Mouse (Mus musculus) common myeloid progenitor, adult 5-6 weeks (primary cell): ENCODE data around the gene Kdm4d. TPM values are rescaled to one million over a fixed set of nuclear protein-coding genes. Genes with fewer than 3 reads are reported as not detected.

Source experiments
- ATAC-seq: replicated peaks from 2 replicates; pipeline ENCODE4 v1.8.0; 2016; ENCODE audit warnings: low read depth, mild to moderate bottlenecking, moderate TSS enrichment, inconsistent platforms; ENCODE audit not compliant: poor library complexity, severe bottlenecking
- total RNA-seq: library from RNA; stranded (forward); fragments of 200-1000, 187-1606 nt; gene quantifications from 2 replicates; pipeline ENCODE4 v1.2.3, GENCODE M21; 2017

Kdm4d gene
- 0.69 TPM in 1 of 2 replicates, not detected in the other for total RNA-seq

DNA sequence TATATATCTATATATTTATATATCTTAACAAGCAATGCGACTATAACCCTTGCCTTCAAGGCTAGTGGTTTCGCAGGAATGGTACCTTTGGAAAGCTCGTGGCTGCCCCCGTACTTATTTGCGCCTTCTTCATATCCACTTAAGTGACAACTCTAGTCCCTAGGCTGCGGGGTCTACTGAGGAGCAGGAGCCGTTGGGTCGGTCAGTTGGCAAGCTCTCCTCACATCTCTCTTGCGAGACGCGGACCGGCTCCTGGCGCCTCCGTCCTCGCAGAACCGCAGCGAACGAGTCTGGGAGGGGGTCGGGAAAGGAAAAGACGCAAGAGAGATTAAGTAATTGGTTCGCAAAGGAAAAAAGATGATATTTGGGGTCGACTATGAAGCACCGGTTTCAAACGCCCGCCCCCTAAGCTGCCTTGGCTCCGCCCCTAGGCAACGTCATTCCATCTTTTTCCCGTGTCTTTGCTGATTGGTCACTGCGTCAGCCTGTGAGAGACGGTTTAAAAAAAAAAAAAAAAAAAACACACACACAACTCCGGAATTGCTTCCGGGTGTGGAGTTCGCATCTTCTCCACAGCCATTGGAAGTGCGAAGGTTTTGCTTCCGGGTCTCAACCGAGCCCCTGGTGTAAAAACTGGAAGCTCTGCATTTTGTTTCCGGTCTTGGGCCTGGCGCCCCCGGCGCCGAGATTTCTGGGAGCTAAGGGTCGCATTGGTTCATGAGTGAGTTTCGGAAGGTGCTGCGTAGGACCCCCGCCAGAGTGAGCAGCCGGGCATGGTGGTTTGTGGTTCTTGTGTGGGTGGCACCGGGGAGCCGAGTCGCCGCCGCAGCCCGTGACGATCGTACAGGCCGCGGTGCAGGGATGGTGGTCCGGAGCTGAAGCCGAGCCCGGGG is at the start of gene Kdm4d, which contains the start of gene Cwc15:
Gene Kdm4d (minus strand): TSS at position 460 of the 893 bp plus-strand sequence.
Gene Cwc15 (plus strand): TSS at position 595 of the 893 bp plus-strand sequence.
- peak; percentile 94 for ATAC-seq

DNA sequence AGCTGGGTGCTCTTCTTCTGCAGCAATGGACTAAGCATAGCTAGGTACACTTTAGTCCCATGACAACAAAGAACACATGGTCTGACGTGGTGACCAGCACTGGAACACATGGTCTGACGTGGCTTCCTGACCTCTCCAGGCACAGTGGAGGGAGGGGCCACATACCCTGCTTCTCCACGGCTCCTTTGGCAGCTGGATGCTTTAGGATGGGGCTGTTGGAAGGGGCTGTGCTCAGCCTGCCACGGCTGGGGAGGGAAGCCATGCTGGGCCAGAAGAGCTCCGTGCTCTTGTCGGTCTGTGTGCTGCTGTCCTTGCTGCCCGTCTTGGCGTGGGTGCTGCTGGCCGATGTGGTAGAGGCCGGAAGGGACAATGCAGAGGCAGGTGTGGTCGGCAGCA is 48.1 kb upstream of the Kdm4d start:
- ATAC-seq, result no peak

DNA sequence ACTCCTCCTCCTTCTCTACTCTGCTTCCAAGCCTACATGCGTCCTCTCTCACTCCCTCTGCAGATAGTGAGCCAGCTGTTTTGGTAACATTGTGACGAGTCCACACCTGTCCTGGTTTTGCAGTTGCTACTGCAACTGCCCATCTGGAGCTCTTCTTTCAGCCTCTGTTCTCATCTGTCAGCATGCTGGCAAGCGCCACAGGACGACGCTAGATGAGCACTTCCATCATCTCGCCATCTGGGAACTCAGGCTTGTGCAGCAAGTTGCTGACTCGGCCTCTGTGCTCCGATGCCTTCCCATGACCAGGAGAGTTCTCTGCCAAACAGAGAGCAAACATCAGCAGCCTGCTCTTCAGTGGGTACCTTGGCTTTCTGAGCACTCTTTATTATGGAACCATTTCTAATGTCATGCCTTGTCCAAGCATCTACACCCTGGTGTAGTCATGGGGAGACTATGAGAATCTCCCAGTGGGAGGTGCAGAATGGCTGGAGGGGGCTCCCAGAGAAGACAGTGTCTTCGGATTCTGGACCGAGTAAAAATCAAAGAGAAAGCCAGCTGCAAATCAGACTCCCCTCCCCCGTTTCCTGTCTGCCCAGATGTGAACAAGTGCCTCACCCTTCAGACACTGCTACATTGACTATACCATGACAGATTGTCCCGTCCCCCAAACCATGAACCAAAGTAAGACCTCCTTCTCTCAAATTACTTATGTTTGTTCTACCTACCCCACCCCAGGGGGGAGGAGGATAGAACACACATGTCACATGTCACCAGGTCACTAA is 47.5 kb upstream of the Kdm4d start:
- no peak for ATAC-seq

- ATAC-seq, result no peak
Measured at GRCm38 (mm10) chr9:14544034-14544757, 43.9 kb upstream of the Kdm4d start.

DNA sequence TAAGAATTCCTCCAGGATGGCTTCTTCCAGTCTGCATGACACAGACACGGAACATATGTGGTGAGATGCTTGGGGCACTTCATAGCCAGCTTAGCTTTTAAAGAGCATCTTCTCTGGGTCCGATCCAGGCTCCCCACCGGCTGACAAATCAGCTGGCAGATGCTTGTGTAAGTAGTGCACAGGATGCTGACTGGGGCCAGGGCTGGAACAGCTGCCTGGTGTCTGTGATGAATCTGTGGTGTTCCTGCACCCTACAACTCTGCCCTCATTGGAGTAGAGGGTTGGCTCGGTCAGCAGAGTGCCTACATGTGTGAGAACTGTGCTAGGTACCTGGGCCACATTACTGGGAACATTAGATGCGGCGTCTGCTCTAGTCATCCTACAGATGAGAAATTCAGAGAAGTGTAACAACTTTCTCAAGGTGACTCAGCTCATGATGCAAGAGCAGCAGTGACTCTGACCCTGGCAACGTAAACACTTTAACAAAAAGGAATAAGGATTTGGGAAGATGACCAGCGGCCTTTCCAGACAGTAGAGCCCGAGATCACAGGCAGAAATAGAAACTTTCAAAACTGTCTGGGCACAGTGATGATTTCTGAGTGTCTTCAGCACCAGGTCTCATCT is 34.7 kb upstream of the Kdm4d start:
- no peak for ATAC-seq

DNA sequence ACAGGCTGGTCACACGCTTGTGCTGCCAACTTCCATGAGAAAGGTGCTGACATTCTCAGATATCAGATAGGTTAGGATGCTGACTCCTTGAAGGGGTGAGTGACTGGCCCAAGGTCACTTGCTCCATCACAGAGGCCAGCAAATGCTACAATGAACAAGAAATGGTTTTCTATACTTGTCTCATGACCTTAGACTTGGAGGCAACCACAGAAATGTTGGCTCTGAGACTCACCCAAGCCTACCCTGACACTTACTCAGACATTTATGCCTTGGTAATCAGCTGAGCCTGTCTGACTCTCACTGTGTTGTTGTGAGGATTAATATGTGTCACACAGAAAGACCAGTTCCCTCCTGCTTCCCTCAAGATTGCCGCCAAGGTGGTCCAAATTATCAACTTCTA is 33.4 kb upstream of the Kdm4d start:
- no peak for ATAC-seq

GRCm38 (mm10) chr9:14532283-14532682 is 32.0 kb upstream of the Kdm4d start:
- no peak for ATAC-seq

DNA sequence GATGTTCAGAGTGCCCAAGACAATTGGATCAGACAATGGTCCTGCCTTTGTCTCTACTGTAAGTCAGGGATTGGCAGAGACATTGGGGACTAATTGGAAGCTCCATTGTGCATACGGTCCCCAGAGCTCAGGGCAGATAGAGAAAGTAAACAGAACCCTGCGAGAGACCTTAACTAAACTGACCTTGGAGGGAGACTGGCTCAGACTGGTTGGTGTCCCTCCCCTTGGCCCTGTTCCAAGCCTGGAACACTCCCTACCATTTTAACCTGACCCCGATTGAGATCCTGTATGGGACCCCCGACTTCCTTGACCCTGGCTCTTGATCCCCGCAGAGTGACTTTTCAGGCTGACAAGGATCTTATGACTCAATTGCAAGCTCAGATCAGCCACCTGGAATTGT is 29.7 kb upstream of the Kdm4d start:
- no peak for ATAC-seq

GRCm38 (mm10) chr9:14523408-14524043 is 23.2 kb upstream of the Kdm4d start:
- ATAC-seq, result peak; percentile 91

DNA sequence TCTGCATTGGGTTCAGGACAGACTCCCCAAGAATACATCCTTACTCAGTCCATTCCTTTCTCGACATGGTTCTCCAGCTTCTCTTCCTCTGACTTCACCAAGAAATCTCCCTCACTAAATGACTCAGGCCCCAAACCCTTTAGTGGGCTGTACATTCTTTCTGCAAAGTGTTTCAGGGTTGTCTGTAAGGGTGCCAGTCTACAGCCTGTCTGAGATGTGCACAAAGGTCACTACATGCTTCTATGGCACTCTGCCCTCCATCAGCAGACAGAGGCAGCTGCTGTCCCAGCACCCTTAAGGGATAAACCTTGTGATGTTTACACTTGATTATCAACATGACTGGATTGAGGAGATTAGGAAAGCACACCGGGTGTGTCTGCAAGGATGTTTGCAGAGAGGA is 21.4 kb upstream of the Kdm4d start:
- ATAC-seq, result no peak

GRCm38 (mm10) chr9:14520971-14521670 is 20.8 kb upstream of the Kdm4d start:
- ATAC-seq, result peak; percentile 64

DNA sequence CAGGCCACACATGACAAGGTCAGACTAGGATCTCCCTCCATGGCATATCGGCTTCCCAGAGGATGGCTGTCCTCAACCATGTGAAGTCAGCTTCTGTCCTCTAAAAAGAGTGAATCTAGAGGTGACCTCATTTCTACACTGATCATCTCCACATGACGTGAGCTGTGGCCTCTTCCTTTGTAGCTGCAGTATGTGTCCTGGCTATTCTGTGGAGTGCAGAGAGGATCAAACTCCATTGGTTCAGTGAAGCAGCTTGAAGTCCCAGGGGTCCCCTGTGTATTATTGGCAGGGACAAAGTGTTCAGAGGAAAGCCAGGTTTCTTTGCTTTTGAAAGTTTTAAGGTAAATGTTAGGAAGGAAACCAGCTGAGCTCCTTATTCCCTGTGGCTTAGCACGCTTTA is 17.8 kb upstream of the Kdm4d start:
- ATAC-seq, result no peak

DNA sequence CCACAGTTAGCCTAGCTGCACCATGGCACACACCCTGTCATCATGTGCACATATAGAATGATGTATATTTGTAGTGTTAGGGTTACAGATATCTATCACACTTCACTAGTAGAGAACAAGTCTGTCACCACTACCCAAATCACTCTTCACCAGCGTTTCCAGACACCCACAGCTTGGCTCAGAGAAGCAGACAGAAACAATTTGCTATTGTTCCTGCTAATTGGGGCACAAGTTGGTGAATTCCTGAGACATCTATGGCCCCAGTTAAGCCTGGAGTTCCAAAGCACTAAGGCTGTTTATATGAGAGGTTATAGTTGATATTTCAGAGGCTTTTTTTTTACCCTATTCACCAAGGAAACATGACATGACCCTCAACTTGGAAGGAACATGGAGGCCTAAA is 17.0 kb upstream of the Kdm4d start:
- ATAC-seq, result no peak

DNA sequence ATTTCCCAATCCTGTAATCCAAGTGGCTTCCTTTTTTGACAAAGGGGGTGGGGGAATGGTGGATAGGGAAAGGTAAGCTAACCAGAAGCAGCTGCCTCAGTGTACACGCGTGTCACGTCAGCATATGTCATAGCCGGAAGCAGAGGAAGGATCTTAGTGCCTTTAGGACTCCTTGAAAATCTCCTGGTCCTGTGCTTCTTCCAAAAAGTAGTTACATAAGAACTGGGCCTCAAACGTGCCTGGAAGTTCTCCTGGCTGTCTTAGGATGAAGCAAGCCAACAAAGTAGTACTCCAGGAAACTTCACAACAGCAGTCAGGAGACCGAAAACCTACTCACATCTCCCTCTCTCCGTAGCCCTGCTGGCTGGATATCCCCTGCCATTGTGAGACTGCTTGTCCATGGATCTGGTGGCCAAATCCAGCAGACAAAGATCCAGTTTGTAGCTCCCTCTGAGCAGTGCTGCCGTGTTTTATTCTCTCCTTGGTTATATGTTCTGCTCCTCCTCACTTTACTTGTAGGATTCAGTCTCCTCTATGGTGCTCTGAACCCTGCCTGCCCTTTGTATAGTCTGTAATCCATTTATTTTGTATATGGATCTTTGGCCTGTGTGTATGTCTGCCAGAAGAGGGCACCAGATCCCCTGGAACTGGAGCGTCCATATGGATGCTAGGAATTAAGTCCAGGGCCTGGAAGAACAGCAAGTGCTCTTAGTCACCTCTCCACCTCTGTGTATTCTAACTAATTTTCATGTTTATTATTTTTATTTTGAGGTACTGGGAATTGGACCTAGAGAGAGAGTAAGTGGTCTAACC is 12.6 kb upstream of the Kdm4d start:
- 0 out of 2 replicates have a peak, but pooled peaks have one; percentile 22 for ATAC-seq

DNA sequence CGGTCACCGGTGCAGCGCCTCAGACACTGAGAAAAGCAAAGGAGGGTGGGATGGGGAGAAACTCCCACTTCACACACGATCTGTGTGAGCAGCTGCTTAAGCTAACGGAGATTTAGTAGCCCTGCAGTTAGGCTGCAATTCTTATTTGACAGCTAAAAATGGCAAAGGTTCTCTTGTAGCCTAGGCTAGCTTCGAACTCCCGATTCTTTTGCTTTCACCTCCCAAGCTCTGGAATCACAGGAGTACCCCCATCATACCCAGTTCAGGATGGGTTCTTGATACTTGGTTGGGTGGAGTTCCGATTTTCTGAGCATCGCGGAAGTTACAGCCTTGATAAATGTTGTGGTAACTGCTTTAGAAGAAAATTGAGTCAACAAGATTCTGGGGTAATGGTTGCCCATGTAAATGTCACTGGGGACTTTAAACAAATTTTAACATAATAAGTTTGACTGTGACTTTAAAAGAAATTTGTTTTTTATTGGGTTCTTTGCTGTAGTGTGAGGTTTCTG is 688 bp upstream of the Kdm4d start:
- peak; percentile 8; the same call in 1 of the 2 replicates for ATAC-seq

DNA sequence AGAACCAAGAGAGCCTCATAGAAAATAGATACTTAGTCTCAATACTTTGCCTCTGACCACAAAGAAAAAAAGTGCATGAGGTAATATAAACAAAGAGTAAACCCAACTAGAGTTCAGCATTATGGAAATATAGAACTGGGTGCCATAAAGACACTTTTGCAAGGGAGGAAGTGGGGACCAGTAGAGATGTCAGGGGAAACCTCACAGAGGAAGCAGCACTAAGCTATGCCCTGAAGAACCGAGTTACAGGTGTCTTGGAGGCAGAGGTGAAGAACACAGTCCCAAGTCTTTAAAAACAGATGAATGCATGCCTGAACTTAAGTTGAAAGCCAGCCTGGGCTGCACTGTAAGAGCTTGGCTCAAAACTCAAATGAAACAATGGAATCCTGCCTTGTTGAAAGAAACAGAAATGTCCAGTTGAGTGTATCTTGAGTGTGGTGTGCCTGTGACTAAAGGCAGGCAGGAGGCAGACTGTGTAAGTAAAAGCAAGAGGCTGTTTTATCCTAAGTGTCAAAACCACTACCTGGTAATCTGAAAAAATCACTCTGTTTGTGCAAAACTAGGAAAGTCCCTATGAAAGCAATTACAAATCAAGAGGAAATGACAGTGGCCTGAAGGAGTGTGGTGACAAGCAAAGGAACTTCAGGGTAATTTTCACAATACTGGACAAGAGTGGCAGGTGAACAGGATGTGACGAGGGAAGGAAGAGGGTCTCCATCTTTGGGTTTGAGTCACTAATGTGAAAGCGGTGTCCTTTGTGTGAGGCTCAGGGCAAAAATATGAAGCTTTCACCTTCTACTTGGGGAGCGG is 1.2 kb downstream of the Kdm4d start:
- no peak for ATAC-seq

GRCm38 (mm10) chr9:14463668-14464067 is 36.6 kb downstream of the Kdm4d start:
- ATAC-seq, result peak; percentile 47; the same call in 1 of the 2 replicates
